Mouse (Mus musculus): ENCODE results near the gene Gm6408. TPM values are rescaled to one million over a fixed set of nuclear protein-coding genes. Genes with fewer than 3 reads are reported as not detected.
"Not testable (repeated sequence)": the region's sequence is repeated elsewhere in the genome, so short reads cannot be mapped to it uniquely, and the experiment has no call there.

The Gm6408 gene
- polyA plus RNA-seq, 1 experiment from 2014 or later = not detected

DNA sequence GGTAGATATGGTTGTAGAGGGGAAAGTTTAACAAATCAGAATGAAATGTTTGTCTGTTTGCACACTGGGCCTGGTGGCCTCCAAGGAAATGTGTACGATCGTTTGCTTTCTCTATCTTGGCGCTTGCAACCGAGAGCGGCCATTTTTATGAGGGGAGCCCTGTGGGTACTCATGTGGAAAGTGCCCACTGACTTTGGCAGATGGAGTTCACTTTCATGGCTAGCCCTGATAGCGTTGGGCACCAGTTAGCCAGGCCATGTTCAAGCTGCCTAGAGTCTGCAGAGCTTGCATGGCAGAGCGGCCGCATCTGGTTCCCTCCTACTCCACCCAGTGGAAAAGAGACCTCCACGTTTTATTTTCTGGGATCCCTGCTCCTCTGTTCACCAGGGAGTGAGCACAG is 10.9 kb upstream of the Gm6408 start:
- Histone ChIP-seq H3K27ac (replicated peaks) (no peak overlapping the region), H3K9me3 (no peaks in the 10 kb centered on the region), H3K27me3 (no peaks in the 10 kb centered on the region), H3K9ac (no peak overlapping the region), H3K4me2 (no peak overlapping the region), H3K4me1 (replicated peaks) (no peaks in the 10 kb centered on the region), H3K36me3 (peaks cover 57% of the 10 kb centered on the region), H3K4me3 (no peak overlapping the region)
- no peak for ATAC-seq (ENCODE audit: low read depth)
- WGBS = 93% methylated on average over 9 of the region's 9 CpGs

DNA sequence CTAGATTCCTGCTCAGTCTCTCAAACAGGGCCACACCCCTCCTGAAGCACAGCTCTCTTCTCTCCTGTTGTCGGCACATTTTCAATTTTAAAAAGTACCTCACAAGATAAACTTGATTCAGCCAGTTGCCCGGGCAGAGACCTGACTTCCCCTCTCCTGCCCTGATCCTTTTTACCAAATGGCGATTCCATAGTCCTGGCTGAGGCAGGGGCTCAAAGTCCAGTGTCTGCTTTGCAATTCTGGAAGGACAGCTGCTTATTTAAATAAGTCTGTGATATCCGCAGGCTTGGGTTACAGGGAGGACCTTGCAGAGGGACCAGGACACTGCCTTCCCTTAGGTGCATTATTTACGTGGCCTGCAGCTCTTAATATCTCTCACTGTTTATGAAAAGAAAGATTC is 10.5 kb upstream of the Gm6408 start:
- Histone ChIP-seq H3K9ac (no peak overlapping the region), H3K4me3 (no peak overlapping the region), H3K27ac (replicated peaks) (no peak overlapping the region), H3K36me3 (peaks cover 52% of the 10 kb centered on the region), H3K4me2 (no peak overlapping the region), H3K9me3 (no peaks in the 10 kb centered on the region), H3K4me1 (replicated peaks) (no peaks in the 10 kb centered on the region), H3K27me3 (no peaks in the 10 kb centered on the region)
- 89% methylated on average over 5 of the region's 5 CpGs for WGBS
- ATAC-seq (ENCODE audit: low read depth) = no peak

DNA sequence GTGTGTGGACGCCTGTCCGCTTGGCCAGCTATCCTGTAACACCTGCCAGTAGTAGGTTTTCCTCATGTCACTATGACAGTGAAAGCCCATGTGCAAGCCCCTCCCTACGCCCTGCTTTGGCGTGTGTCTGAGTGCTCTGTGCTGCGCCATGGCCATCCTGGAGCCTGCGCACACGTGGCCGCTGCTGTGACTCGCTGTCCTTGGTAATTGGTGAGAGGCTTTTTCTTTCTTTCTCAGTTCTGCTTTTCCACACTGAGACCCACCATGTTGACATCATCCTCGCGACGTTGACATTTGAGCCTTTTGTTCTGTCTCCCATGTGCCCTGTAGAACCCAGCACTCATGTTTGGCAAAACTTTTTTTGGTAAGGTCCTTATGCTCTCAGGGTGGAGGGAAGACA is 9.9 kb upstream of the Gm6408 start:
- 89% methylated on average over 12 of the region's 12 CpGs for WGBS
- Histone ChIP-seq H3K9ac (no peak overlapping the region), H3K4me1 (replicated peaks) (no peaks in the 10 kb centered on the region), H3K4me2 (no peak overlapping the region), H3K27me3 (no peaks in the 10 kb centered on the region), H3K36me3 (peaks cover 49% of the 10 kb centered on the region), H3K27ac (replicated peaks) (no peak overlapping the region), H3K4me3 (no peak overlapping the region), H3K9me3 (no peaks in the 10 kb centered on the region)
- no peak for ATAC-seq (ENCODE audit: low read depth)

DNA sequence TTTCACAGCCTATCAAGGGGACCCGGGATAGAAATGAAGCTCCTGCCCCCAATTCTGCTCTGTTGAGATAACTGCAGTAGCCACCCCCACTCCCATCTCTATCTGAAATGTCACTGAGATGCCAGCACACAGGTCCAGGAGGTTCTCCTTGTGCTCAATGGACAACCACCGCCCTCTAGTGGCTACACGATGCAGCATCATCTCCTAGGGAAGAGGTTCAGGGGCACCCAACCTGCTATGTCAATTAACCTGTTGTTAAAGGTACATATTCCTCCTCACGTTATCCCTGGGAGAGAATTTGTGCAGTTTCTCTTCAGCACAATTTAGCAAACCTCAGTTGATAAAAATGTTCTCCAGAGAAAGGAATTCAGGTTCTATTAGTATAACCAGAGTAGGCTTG is 2.2 kb upstream of the Gm6408 start:
- not testable (repeated sequence) for H3K27ac ChIP-seq (replicated peaks); H3K4me2 ChIP-seq; H3K27me3 ChIP-seq; H3K9ac ChIP-seq; H3K9me3 ChIP-seq; H3K4me1 ChIP-seq (replicated peaks); ATAC-seq (ENCODE audit: low read depth); H3K4me3 ChIP-seq; H3K36me3 ChIP-seq
- WGBS = 16% methylated on average over 4 of the region's 4 CpGs

DNA sequence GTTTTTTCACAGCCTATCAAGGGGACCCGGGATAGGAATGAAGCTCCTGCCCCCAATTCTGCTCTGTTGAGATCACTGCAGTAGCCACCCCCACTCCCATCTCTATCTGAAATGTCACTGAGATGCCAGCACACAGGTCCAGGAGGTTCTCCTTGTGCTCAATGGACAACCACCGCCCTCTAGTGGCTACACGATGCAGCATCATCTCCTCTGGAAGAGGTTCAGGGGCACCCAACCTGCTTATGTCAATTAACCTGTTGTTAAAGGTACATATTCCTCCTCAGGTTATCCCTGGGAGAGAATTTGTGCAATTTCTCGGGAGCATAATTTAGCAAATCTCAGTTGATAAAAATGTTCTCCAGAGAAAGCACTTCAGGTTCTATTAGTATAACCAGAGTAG is 7.2 kb downstream of the Gm6408 start:
- not testable (repeated sequence) for H3K9me3 ChIP-seq; H3K4me1 ChIP-seq (replicated peaks); H3K27ac ChIP-seq (replicated peaks); H3K27me3 ChIP-seq; H3K4me3 ChIP-seq; H3K9ac ChIP-seq; H3K36me3 ChIP-seq; H3K4me2 ChIP-seq; ATAC-seq (ENCODE audit: low read depth)
- 13% methylated on average over 3 of the region's 4 CpGs for WGBS

DNA sequence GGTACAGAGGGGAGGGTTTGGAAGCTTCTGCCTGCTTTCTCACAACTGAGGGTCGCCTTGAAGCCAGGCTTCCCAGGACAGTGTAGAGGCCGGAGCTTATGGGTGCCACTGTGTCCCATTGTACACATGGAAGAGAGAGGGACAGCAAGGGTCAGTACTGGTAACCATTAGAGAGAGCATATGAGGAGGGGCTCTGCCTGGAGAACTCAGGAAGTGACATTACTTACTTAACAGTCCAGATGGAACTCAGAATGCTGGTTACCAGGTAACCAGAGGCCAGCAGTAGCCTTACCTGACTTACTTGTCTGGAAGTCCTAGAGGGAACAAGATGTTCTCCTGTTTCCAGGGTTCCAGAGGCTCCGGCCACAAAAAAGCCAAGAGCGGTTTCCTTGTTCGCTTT is 9.3 kb downstream of the Gm6408 start, which contains the start of gene Gm6370:
TSS of gene Gm6370 (plus strand) at position 301 of the 400 bp plus-strand sequence.
- WGBS = no CpG with 5 or more reads among the region's 5 CpGs
- H3K27ac ChIP-seq (replicated peaks); H3K4me3 ChIP-seq; H3K27me3 ChIP-seq; H3K4me2 ChIP-seq; H3K36me3 ChIP-seq; H3K9me3 ChIP-seq; H3K9ac ChIP-seq; ATAC-seq (ENCODE audit: low read depth); H3K4me1 ChIP-seq (replicated peaks): not testable (repeated sequence)

DNA sequence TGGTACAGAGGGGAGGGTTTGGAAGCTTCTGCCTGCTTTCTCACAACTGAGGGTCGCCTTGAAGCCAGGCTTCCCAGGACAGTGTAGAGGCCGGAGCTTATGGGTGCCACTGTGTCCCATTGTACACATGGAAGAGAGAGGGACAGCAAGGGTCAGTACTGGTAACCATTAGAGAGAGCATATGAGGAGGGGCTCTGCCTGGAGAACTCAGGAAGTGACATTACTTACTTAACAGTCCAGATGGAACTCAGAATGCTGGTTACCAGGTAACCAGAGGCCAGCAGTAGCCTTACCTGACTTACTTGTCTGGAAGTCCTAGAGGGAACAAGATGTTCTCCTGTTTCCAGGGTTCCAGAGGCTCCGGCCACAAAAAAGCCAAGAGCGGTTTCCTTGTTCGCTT is 20.3 kb downstream of the Gm6408 start, which contains the start of gene 4930449I24Rik:
TSS of gene 4930449I24Rik (plus strand) at position 301 of the 400 bp plus-strand sequence.
- not testable (repeated sequence) for H3K27ac ChIP-seq (replicated peaks); H3K9ac ChIP-seq; H3K4me2 ChIP-seq; H3K9me3 ChIP-seq; H3K27me3 ChIP-seq; H3K4me1 ChIP-seq (replicated peaks); H3K4me3 ChIP-seq; ATAC-seq (ENCODE audit: low read depth); H3K36me3 ChIP-seq
- no CpG with 5 or more reads among the region's 5 CpGs for WGBS

DNA sequence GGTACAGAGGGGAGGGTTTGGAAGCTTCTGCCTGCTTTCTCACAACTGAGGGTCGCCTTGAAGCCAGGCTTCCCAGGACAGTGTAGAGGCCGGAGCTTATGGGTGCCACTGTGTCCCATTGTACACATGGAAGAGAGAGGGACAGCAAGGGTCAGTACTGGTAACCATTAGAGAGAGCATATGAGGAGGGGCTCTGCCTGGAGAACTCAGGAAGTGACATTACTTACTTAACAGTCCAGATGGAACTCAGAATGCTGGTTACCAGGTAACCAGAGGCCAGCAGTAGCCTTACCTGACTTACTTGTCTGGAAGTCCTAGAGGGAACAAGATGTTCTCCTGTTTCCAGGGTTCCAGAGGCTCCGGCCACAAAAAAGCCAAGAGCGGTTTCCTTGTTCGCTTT is 32.1 kb downstream of the Gm6408 start, which contains the start of gene Gm3402:
TSS of gene Gm3402 (plus strand) at position 301 of the 400 bp plus-strand sequence.
- not testable (repeated sequence) for ATAC-seq (ENCODE audit: low read depth); H3K27ac ChIP-seq (replicated peaks); H3K4me3 ChIP-seq

DNA sequence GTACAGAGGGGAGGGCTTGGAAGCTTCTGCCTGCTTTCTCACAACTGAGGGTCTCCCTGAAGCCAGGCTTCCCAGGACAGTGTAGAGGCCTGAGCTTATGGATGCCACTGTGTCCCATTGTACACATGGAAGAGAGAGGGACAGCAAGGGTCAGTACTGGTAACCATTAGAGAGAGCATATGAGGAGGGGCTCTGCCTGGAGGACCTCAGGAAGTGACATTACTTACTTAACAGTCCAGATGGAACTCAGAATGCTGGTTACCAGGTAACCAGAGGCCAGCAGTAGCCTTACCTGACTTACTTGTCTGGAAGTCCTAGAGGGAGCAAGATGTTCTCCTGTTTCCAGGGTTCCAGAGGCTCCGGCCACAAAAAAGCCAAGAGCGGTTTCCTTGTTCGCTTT is 43.7 kb downstream of the Gm6408 start, which contains the start of gene Gm3404:
TSS of gene Gm3404 (plus strand) at position 301 of the 400 bp plus-strand sequence.
- not testable (repeated sequence) for H3K4me1 ChIP-seq (replicated peaks); H3K4me2 ChIP-seq; H3K4me3 ChIP-seq; H3K27me3 ChIP-seq; ATAC-seq (ENCODE audit: low read depth); H3K9ac ChIP-seq; H3K9me3 ChIP-seq; H3K27ac ChIP-seq (replicated peaks); H3K36me3 ChIP-seq
- WGBS = 96% methylated on average over 3 of the region's 3 CpGs

More for the DNA sequence above, 32.1 kb downstream of the Gm6408 start, which contains the start of gene Gm3402:
- not testable (repeated sequence) for H3K4me2 ChIP-seq; H3K27me3 ChIP-seq; H3K9ac ChIP-seq; H3K36me3 ChIP-seq; H3K4me1 ChIP-seq (replicated peaks); H3K9me3 ChIP-seq
- WGBS = 71% methylated on average over 2 of the region's 5 CpGs

Other genes starting within 250 kb of the Gm6408 start
- 14.4 and 14.8 TPM in 2 replicates for gene Wasf3, start 97.0 kb upstream of the Gm6408 start, polyA plus RNA-seq (2015; fragmentation: Nextera tagmentation; extraction: Ambion mirVana)
- not detected in 2 replicates for gene Gm6370, start 9.4 kb downstream of the Gm6408 start, polyA plus RNA-seq (2015; fragmentation: Nextera tagmentation; extraction: Ambion mirVana)
- gene 4930449I24Rik, start 20.4 kb downstream of the Gm6408 start, polyA plus RNA-seq (2015; fragmentation: Nextera tagmentation; extraction: Ambion mirVana) = not detected in 2 replicates
- gene Gm3402, start 32.2 kb downstream of the Gm6408 start, polyA plus RNA-seq (2015; fragmentation: Nextera tagmentation; extraction: Ambion mirVana) = not detected in 2 replicates
- not detected in 2 replicates for gene Gm3404, start 43.8 kb downstream of the Gm6408 start, polyA plus RNA-seq (2015; fragmentation: Nextera tagmentation; extraction: Ambion mirVana)
- not detected in 2 replicates for gene Gm3409, start 55.7 kb downstream of the Gm6408 start, polyA plus RNA-seq (2015; fragmentation: Nextera tagmentation; extraction: Ambion mirVana)
- not detected in 2 replicates for gene Gm3415, start 74.2 kb downstream of the Gm6408 start, polyA plus RNA-seq (2015; fragmentation: Nextera tagmentation; extraction: Ambion mirVana)
- 8.8 and 11.4 TPM in 2 replicates for gene Gpr12, start 103.3 kb downstream of the Gm6408 start, polyA plus RNA-seq (2015; fragmentation: Nextera tagmentation; extraction: Ambion mirVana)